Mouse (Mus musculus) urinary bladder, postnatal 36 days (tissue): ENCODE results near the gene Gm3952.

ENCODE experiments used
- DNase-seq, 2 experiments: peaks; one replicate each; pipeline ENCODE4 v3.0.0; 2022; ENCODE audit warnings: low spot score in 2 of 2, mixed read lengths in 1 of 2

Gene Gm3952

DNA sequence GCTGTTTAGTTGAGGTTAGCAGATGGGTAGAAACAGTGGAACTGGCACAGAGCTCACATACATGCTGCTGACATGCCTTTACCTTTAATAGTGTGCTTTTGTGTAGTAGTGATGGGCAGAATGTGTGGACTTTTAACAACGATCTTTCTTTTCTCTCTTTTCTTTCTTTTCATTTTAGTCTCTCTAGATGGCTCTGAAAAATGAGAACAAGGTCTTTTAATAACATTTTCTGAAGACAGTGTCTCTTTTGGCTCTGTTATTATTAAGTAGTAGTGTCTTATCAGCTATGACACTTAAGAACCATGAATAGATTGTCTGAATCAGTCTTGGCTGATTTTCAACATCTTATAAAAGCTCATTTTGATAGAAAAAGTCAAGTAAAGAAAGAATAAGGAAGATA, at the start of gene Gm3952:
Gm3952 (minus strand) TSS at position 101 of the 400 bp plus-strand sequence.
- DNase-seq, result no peak

DNA sequence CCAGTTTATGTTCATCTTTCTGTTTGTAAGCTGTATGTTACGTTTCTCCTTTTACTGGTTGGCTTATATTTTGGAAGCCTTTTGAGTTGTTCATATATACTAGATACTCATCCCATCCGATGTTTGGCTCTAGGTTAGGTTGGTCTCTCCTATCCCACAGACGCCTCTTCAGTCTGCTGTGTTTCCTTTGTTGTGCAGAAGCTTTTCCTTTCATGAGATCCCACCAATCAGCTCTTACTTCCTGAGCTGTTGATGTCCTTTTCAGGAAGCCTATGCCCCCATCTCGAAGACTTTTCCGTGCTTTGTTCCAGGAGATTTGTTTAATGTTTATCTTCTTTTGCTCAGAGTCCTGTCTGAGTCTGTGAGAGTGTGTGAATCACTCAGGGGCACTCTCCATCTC, 45.3 kb upstream of the Gm3952 start:
- no peak for DNase-seq

DNA sequence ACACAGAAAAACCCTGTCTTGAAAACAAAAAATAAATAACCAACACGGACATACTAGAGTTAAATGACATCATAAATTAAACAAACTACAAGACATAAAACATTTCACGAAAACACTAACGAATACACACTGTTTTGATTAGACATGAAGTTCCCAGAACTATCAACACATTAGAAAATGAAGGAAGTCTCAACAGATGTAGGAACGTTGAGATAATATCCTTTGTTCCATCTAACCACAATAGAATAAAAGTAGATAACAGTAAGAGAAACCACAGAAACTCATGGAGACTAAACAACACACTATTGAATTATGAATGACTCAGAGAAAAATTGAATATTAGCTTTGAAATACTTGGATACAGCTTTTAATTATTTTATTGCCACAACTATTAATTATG, 14.0 kb upstream of the Gm3952 start:
- no peak for DNase-seq

DNA sequence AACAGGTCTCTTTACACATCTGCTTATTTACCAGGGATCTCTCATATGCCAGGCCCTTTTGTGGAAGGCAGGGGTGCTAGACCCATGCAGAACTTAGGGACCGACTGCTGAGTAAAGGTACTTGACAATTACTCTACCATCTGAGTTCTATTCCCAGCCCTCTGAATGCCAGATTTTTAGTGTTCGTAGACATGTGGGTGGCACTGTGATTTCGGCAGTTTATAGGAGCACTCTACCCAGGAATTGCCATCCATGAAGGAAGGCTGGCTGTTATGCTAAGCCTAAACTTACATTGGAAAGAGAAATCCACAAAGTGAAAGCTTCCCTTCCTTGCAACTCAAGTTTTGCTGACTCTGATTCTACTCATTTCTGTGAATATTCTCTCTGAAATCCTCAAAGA, 62.8 kb downstream of the Gm3952 start:
- DNase-seq, result no peak

DNA sequence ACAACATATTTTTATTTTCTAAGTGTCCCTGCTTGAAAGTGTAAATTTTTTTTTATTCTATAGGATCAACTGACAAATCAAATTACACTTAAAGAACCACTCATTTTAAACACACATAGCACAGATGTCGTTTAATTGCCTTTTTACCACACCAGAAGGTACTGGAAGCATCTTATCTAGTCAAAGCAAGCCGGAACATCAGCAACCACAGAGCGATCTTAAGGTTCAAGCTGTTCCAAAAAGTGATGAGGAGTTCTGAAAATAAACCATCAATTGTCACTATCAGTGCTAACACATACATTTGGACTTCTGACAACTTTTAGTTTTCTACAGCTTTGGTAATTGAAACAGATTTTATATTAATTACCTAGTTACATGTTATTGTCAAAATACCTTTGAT, 64.4 kb downstream of the Gm3952 start:
- DNase-seq, result no peak

DNA sequence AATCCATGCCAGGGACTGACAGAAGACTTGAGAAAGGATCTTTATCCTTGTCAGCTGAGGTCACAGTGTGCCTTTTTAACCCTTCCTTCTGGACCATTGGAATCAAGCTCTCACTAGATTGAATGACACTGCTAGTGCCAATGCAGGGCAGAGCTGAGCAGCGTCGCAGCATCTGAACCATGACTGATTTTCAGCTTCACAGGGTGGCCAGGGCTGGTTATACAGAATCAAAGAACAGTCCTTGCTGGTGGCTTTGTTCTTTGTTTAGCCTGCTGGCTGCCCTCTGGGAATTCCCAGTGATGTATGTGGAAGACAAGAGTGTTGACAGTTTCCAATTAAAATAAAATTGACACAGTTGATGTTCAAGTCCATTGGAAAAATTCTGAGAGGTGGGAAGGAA, 66.2 kb downstream of the Gm3952 start:
- no peak for DNase-seq

DNA sequence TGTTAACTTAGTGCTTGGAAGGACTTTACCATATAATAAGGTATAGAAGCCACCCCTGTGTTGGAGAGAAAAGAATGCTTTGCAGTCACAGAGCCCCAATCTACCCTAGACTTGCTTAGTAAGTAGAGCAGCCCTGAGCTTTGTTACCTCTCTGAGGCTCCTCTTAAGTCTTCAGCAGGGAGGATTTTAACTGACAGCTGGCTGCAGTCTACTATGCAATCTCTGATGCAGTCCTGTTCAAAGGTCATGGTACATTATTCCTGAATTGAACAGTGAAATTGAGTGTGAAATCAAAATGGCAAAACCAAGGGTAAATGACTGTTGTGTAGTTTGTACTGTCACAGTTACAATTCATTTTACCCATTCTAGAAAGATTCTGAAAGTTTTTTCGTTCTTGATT, 71.3 kb downstream of the Gm3952 start:
- DNase-seq, result no peak

DNA sequence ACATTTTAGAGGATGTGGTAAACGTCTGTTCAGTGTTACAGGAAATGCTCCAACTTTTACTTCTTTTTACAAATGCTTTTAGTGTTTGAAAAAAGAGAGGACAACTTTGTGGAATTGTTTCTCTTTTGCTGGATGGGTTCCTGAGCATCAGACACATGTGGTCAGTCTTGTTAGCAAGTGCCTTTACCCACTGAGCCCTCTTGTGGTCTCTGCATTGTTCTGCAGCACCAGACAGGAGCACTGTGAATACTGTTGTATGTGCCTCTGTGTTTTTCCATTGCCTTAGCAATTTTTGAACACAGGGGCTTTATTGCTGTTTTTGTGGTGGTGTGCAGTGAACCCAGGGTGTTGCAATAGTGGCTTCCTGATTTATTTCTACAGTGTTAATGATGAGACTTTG, 73.7 kb downstream of the Gm3952 start:
- no peak for DNase-seq

DNA sequence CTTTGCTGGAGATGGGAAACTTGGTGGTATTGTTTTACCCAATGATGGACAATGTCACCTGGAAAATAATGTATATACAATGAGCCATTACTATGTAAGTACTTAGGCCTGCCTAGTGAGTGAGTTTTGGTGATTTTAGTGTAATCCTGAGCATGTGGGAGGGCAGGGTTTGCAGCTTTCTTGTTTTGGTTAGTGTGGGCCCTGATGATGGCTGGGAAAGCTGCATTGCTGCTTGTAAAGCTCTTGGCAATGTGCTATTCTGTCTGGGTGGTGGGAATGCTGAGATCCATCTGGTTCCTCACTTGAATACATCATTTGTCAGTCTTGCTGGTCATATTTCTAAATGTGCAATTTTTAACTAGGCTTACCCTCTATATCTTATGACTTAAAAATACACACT, 82.3 kb downstream of the Gm3952 start:
- no peak for DNase-seq

DNA sequence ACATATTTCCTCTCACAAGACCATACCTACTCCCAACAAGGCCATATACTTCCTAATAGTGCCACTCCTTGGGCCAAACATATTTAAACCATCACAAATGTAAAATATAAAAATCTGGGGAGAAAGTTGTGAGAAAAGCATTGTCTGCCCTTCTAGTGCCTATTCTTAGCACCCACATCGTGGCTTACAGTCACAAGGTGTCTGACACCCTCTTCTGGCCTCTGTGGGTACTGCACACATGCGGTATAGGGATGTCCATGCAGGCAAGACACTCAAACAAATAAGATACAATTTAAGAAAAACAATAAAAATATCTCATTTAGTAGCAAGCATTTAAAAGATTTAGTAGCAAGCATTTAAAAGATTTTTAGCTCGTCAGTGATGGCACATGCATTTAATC, 89.2 kb downstream of the Gm3952 start:
- DNase-seq, result peak; percentile 60 to 75

DNA sequence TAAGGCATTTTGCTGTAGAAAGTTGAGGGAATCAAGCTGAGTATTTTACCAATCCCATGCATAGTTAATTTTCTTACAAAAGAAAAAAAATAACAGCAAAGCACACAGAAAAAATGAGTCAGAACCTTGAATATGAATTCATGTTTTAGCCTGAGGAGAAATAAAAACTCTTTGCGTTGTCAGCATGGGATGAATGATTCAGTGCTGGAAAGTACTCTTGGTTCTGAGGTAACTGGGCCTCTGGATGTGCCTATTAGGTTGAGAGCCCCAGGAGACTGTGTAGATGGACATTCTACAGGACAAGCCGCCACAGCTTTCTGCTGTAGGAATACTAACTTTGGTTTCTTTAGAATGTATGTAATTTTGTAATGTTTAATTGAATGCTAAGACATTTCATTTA, 93.7 kb downstream of the Gm3952 start:
- DNase-seq, result no peak

DNA sequence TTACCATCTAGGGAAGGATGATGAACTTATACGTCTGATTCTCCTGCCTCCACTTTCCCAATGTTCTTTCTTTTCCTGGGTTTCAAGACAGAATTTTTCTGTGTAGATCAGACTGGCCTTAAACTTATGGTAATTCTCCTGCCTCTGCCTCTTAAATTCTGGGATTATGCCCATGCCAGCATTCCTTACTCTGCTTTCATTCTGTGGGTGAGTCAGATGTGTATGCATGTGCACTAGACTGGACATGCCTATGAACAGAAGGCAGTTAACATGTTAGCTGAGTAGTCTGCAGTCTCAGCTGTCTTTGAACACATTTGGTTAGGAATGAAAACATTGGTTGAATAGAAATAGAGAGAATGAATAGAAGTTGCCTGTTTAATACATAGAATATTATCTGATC, 94.1 kb downstream of the Gm3952 start:
- DNase-seq, result no peak

DNA sequence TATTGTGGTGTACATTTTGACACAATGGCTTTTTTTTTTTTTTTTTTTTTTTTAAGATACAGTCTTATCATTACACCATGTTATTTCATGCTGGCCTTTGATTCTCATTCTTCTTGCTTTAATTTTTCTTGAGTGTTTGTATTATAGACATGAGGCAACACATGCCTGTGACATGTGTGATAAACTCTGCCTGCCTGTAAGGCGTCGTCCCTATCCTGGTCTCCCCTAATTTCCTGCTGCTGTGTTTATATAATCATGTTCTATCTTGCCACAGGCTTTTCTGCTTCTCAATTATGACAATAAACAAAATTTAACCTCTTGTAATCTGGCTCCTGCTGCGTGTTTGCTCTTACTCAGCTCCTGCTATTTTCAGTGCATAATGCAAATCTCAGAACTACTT, 100.5 kb downstream of the Gm3952 start:
- no peak for DNase-seq

DNA sequence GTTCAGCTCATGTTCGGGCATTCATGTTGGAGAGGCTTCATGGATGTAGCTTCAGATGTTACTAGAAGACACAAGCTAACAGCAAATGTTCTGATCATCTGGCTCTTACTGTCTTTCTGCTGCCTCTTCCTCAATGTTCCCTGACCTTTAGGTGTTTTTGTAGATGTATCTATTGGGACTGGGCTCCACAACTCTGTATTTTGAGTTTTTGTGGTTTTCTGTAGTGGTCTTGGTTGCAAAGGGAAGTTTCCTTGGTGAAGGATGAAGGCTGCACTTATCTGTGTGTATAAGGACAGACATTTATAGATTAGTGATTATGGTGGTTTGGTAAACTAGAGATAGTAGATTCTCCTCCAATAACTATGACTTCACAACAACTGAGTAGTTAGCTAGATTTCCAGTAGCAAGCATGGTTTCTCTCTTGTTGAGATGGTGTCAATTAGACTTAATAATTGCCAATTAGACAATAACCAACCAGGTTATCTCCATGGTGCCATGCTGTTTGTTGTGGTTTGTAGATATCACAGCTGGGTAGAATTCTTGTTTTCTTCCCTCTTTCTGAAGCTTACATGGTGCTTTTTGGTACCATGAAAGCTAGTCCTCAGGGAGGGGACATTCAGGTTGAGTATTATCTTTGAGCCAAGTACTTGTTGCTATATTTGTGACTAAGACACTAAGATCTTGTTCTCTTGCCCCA, 101.6 kb downstream of the Gm3952 start:
- no peak for DNase-seq
